ENCODE assay signal across 12 mouse cellular contexts in the genomic region with DNA sequence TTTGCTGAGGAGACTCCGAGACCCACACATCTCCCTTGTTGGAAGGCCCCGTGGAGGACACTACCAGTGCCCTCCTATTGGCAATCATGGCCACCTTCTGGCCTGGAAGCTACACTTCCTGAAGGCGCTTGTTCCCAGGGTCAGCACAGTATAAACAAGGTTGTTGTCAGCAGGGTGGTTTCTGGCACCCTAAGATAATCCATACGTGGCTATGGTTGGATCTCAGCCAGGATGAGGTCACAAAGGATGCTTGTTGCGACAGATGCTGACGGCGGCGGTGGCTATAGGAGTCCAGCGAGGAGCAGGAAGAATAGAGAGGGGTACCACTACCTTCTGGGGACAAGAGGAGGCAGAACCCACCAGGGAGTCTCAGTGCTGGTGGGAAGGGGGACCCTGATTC. TPM values are rescaled to one million over a fixed set of nuclear protein-coding genes. Genes with fewer than 3 reads are reported as not detected.
DNase-seq lines count a peak whose midpoint lies in the region; ATAC-seq lines count a peak whose summit lies in the region.
"Had no signal": no experiment of that assay in that cellular context is flagged by ENCODE, and none has a peak within 500 bp of the region (broad histone marks: within the 10 kb centered on the region; RNA-seq: fewer than 3 reads in every experiment).

No protein-coding gene starts in this region.

- no peak overlapping the region for H3K4me3 ChIP-seq in lung, embryonic 15.5 days
- H3K4me3 ChIP-seq in embryonic facial prominence, embryonic 14.5 days (ENCODE audit: low read depth, low read length), result no peak overlapping the region
- no peak overlapping the region for H3K4me3 ChIP-seq in liver, embryonic 13.5 days (replicated peaks)
- H3K4me3 ChIP-seq: hindbrain, embryonic 13.5 days; myocyte had no signal

- H3K4me1 ChIP-seq in lung, embryonic 15.5 days, result peaks cover 57% of the 10 kb centered on the region
- peaks cover 20% of the 10 kb centered on the region for H3K4me1 ChIP-seq in embryonic facial prominence, embryonic 14.5 days (ENCODE audit: control insufficient read depth, insufficient read depth, low read length)
- H3K4me1 ChIP-seq in liver, embryonic 13.5 days (replicated peaks), result peaks cover 95% of the 10 kb centered on the region

- no peaks in the 10 kb centered on the region for H3K27me3 ChIP-seq in lung, embryonic 15.5 days
- no peaks in the 10 kb centered on the region for H3K27me3 ChIP-seq in embryonic facial prominence, embryonic 14.5 days (replicated peaks; ENCODE audit: control insufficient read depth, insufficient read depth, low read length)
- H3K27me3 ChIP-seq in liver, embryonic 13.5 days, result no peaks in the 10 kb centered on the region
- H3K27me3 ChIP-seq: hindbrain, embryonic 13.5 days had no signal

- H3K9me3 ChIP-seq in lung, embryonic 15.5 days, result no peaks in the 10 kb centered on the region
- H3K9me3 ChIP-seq in embryonic facial prominence, embryonic 14.5 days (ENCODE audit: control insufficient read depth, low read length), result no peaks in the 10 kb centered on the region
- H3K9me3 ChIP-seq in liver, embryonic 13.5 days (replicated peaks), result no peaks in the 10 kb centered on the region
- H3K9me3 ChIP-seq: hindbrain, embryonic 13.5 days had no signal

- peak overlapping the region; percentile 83 for H3K27ac ChIP-seq in lung, embryonic 15.5 days
- no peak overlapping the region for H3K27ac ChIP-seq in embryonic facial prominence, embryonic 14.5 days (replicated peaks; ENCODE audit: low read depth, low read length)
- H3K27ac ChIP-seq in liver, embryonic 13.5 days, result peak overlapping the region; percentile 87
- H3K27ac ChIP-seq: hindbrain, embryonic 13.5 days had no signal

- 49% methylated on average over 9 of the region's 9 CpGs for WGBS in lung, embryonic 15.5 days
- 73% methylated on average over 9 of the region's 9 CpGs for WGBS in embryonic facial prominence, embryonic 14.5 days
- 57% methylated on average over 9 of the region's 9 CpGs for WGBS in liver, embryonic 13.5 days (ENCODE audit: insufficient replicate concordance)

- H3K36me3 ChIP-seq in lung, embryonic 15.5 days, result no peaks in the 10 kb centered on the region
- H3K36me3 ChIP-seq in embryonic facial prominence, embryonic 14.5 days (ENCODE audit: control insufficient read depth, insufficient read depth, low read length), result no peaks in the 10 kb centered on the region
- H3K36me3 ChIP-seq in liver, embryonic 13.5 days, result 0 out of 2 replicates have a peak, but pooled peaks cover 4% of the 10 kb centered on the region
- H3K36me3 ChIP-seq: hindbrain, embryonic 13.5 days had no signal

- no peak overlapping the region for H3K9ac ChIP-seq in lung, embryonic 15.5 days
- H3K9ac ChIP-seq in embryonic facial prominence, embryonic 14.5 days (ENCODE audit: low read depth, low read length), result no peak overlapping the region
- H3K9ac ChIP-seq in liver, embryonic 13.5 days, result 0 out of 2 replicates have a peak overlapping the region, but pooled peaks have one; percentile 23
- H3K9ac ChIP-seq: hindbrain, embryonic 13.5 days had no signal

- H3K4me2 ChIP-seq in lung, embryonic 15.5 days, result no peak overlapping the region
- H3K4me2 ChIP-seq in embryonic facial prominence, embryonic 14.5 days (ENCODE audit: low read depth, low read length), result no peak overlapping the region
- H3K4me2 ChIP-seq in liver, embryonic 13.5 days, result peak overlapping the region; percentile 96; the same call in 1 of the 2 replicates
- H3K4me2 ChIP-seq: hindbrain, embryonic 13.5 days had no signal

- DNase-seq in lung, postnatal 25 days (ENCODE audit: low spot score), result no peak
- peak; percentile 33 for DNase-seq in embryonic facial prominence, embryonic 14.5 days (ENCODE audit: low spot score)
- no peak for DNase-seq in liver, embryonic 13.5 days
- peak; percentile 82 to 87 for DNase-seq in spleen, postnatal 4 days (ENCODE audit: low spot score in 2 of 2)
- DNase-seq in neural tube, embryonic 10.5 days (ENCODE audit: extremely low spot score, low spot score), result no peak
- DNase-seq in gastrocnemius, adult 18-20 months (ENCODE audit: low spot score), result no peak
- no peak for DNase-seq in urinary bladder, adult 2 months (ENCODE audit: low spot score)
- DNase-seq: cerebellum, adult 11 months; thymus, adult 18-20 months had no signal

- no peak for ATAC-seq in lung, embryonic 15.5 days (ENCODE audit: borderline replicate concordance, extremely low read depth, low FRiP score, low TSS enrichment)
- ATAC-seq in embryonic facial prominence, embryonic 14.5 days (ENCODE audit: low read depth), result no peak
- no peak for ATAC-seq in liver, embryonic 13.5 days (ENCODE audit: low read depth)

RNA-seq across cellular contexts. Expression of gene Tk1, which starts 4.5 kb away (rescaled TPM):
- polyA plus RNA-seq in lung, embryonic 15.5 days (2015; fragmentation: Nextera tagmentation; extraction: Ambion mirVana), result 145 and 147 TPM in 2 replicates
- 108 and 119 TPM in 2 replicates for polyA plus RNA-seq in embryonic facial prominence, embryonic 14.5 days (2014; fragmentation: Nextera tagmentation; extraction: Ambion mirVana)
- 150 TPM in 2 replicates for polyA plus RNA-seq in liver, embryonic 13.5 days (2015; fragmentation: Nextera tagmentation; extraction: Ambion mirVana)
- total RNA-seq in gastrocnemius, adult 18-20 months (2021), result 1 to 10 TPM; 3.0 to 4.7 TPM
- 6.5 and 8.8 TPM in 2 replicates for polyA plus RNA-seq in urinary bladder, adult 2 months (2012; rRNA removed)

RNA-seq across cellular contexts. Expression of gene Afmid, which starts 4.7 kb away (rescaled TPM):
- 3.8 and 5.3 TPM in 2 replicates for polyA plus RNA-seq in lung, embryonic 15.5 days (2015; fragmentation: Nextera tagmentation; extraction: Ambion mirVana)
- 4.5 and 5.5 TPM in 2 replicates for polyA plus RNA-seq in embryonic facial prominence, embryonic 14.5 days (2014; fragmentation: Nextera tagmentation; extraction: Ambion mirVana)
- 7.8 and 8.8 TPM in 2 replicates for polyA plus RNA-seq in liver, embryonic 13.5 days (2015; fragmentation: Nextera tagmentation; extraction: Ambion mirVana)
- total RNA-seq in gastrocnemius, adult 18-20 months (2021), result 1 to 10 TPM; 2.8 to 4.5 TPM
- 11.8 and 13.1 TPM in 2 replicates for polyA plus RNA-seq in urinary bladder, adult 2 months (2012; rRNA removed)

RNA-seq across cellular contexts. Expression of gene Birc5, which starts 18.6 kb away (rescaled TPM):
- 352 and 368 TPM in 2 replicates for polyA plus RNA-seq in lung, embryonic 15.5 days (2015; fragmentation: Nextera tagmentation; extraction: Ambion mirVana)
- 229 and 265 TPM in 2 replicates for polyA plus RNA-seq in embryonic facial prominence, embryonic 14.5 days (2014; fragmentation: Nextera tagmentation; extraction: Ambion mirVana)
- 407 and 437 TPM in 2 replicates for polyA plus RNA-seq in liver, embryonic 13.5 days (2015; fragmentation: Nextera tagmentation; extraction: Ambion mirVana)
- total RNA-seq in gastrocnemius, adult 18-20 months (2021), result not detected
- 3.3 and 4.3 TPM in 2 replicates for polyA plus RNA-seq in urinary bladder, adult 2 months (2012; rRNA removed)

RNA-seq across cellular contexts. Expression of gene Gm20708, which starts 20.9 kb away (rescaled TPM):
- 0.24 TPM in 1 of 2 replicates, not detected in the other for polyA plus RNA-seq in lung, embryonic 15.5 days (2015; fragmentation: Nextera tagmentation; extraction: Ambion mirVana)
- polyA plus RNA-seq in embryonic facial prominence, embryonic 14.5 days (2014; fragmentation: Nextera tagmentation; extraction: Ambion mirVana), result 0.25 and 0.86 TPM in 2 replicates
- polyA plus RNA-seq in liver, embryonic 13.5 days (2015; fragmentation: Nextera tagmentation; extraction: Ambion mirVana), result 0.30 TPM in 1 of 2 replicates, not detected in the other
- total RNA-seq in gastrocnemius, adult 18-20 months (2021), result under 1 TPM; 0.47 to 0.68 TPM
- polyA plus RNA-seq in urinary bladder, adult 2 months (2012; rRNA removed), result 0.22 TPM in 1 of 2 replicates, not detected in the other

RNA-seq across cellular contexts. Expression of gene Syngr2, which starts 20.9 kb away (rescaled TPM):
- 63.3 and 73.7 TPM in 2 replicates for polyA plus RNA-seq in lung, embryonic 15.5 days (2015; fragmentation: Nextera tagmentation; extraction: Ambion mirVana)
- polyA plus RNA-seq in embryonic facial prominence, embryonic 14.5 days (2014; fragmentation: Nextera tagmentation; extraction: Ambion mirVana), result 74.0 and 78.6 TPM in 2 replicates
- polyA plus RNA-seq in liver, embryonic 13.5 days (2015; fragmentation: Nextera tagmentation; extraction: Ambion mirVana), result 50.5 and 55.3 TPM in 2 replicates
- 100 to 1,000 TPM; 182 to 192 TPM for total RNA-seq in gastrocnemius, adult 18-20 months (2021)
- polyA plus RNA-seq in urinary bladder, adult 2 months (2012; rRNA removed), result 90.0 and 106 TPM in 2 replicates

Comparison
In these comparisons a context has a peak if more than half of its experiments do, and no peak if none do; other contexts are left out.
1. DNase-seq: peak in embryonic facial prominence, embryonic 14.5 days (single experiment) and spleen, postnatal 4 days (2 of 2); none in lung, postnatal 25 days (single experiment), liver, embryonic 13.5 days (single experiment), neural tube, embryonic 10.5 days (single experiment), gastrocnemius, adult 18-20 months (single experiment) and urinary bladder, adult 2 months (single experiment).
2. RNA of gene Tk1, which starts 4.5 kb away (polyA plus RNA-seq): 150 TPM in liver, embryonic 13.5 days, 145 to 147 TPM in lung, embryonic 15.5 days and 108 to 119 TPM in embryonic facial prominence, embryonic 14.5 days; 6.5 to 8.8 TPM in urinary bladder, adult 2 months; every median in the first group is over 10 times any median in the second.
3. RNA of gene Birc5, which starts 18.6 kb away (polyA plus RNA-seq): 407 to 437 TPM in liver, embryonic 13.5 days, 352 to 368 TPM in lung, embryonic 15.5 days and 229 to 265 TPM in embryonic facial prominence, embryonic 14.5 days; 3.3 to 4.3 TPM in urinary bladder, adult 2 months; every median in the first group is over 10 times any median in the second.